12 mouse cellular contexts compared by ENCODE assay signal in genomic region chr12:99234346-99234745, GRCm38 (mm10).
DNase-seq lines count a peak whose midpoint lies in the region; ATAC-seq and TF ChIP-seq lines count a peak whose summit lies in the region.
"Had no signal": no experiment of that assay in that cellular context is flagged by ENCODE, and none has a peak within 500 bp of the region (broad histone marks: within the 10 kb centered on the region; RNA-seq: fewer than 3 reads in every experiment).

No protein-coding gene starts in this region.

- H3K27ac ChIP-seq in heart, adult 2 months = peak overlapping the region; percentile 76
- H3K27ac ChIP-seq in midbrain, embryonic 10.5 days (replicated peaks) = peak overlapping the region; percentile 78
- no peak overlapping the region for H3K27ac ChIP-seq in midbrain, embryonic 13.5 days
- H3K27ac ChIP-seq in embryonic facial prominence, embryonic 14.5 days (replicated peaks; ENCODE audit: low read depth, low read length) = no peak overlapping the region
- H3K27ac ChIP-seq: kidney, embryonic 15.5 days had no signal

- no peak for DNase-seq in heart, adult 2 months
- DNase-seq in heart, postnatal 14 days = no peak
- DNase-seq in midbrain, embryonic 10.5 days (ENCODE audit: low spot score) = no peak
- peak; percentile 68 for DNase-seq in embryonic facial prominence, embryonic 14.5 days (ENCODE audit: low spot score)
- DNase-seq in kidney, postnatal 10 days = no peak
- DNase-seq in gastrocnemius, postnatal 10 days = no peak

- H3K4me1 ChIP-seq in heart, adult 2 months (ENCODE audit: control insufficient read depth, insufficient read depth, low read length) = peaks cover 6% of the 10 kb centered on the region
- H3K4me1 ChIP-seq in midbrain, embryonic 10.5 days = peaks cover 80% of the 10 kb centered on the region
- peaks cover 97% of the 10 kb centered on the region for H3K4me1 ChIP-seq in midbrain, embryonic 13.5 days (replicated peaks)
- H3K4me1 ChIP-seq in embryonic facial prominence, embryonic 14.5 days (ENCODE audit: control insufficient read depth, insufficient read depth, low read length) = peaks cover 27% of the 10 kb centered on the region

- no peak for TF ChIP-seq EP300 in heart, adult 2 months (IDR thresholded peaks at IDR 0.05; ENCODE audit: insufficient read depth, low read depth, low read length)

- H3K4me2 ChIP-seq in midbrain, embryonic 13.5 days (replicated peaks) = no peak overlapping the region
- H3K4me2 ChIP-seq in embryonic facial prominence, embryonic 14.5 days (ENCODE audit: low read depth, low read length) = no peak overlapping the region
- H3K4me2 ChIP-seq: kidney, embryonic 15.5 days had no signal

- WGBS in heart, adult 2 months = 58% methylated on average over 6 of the region's 6 CpGs
- WGBS in midbrain, embryonic 10.5 days = 75% methylated on average over 6 of the region's 6 CpGs
- 58% methylated on average over 6 of the region's 6 CpGs for WGBS in midbrain, embryonic 13.5 days
- 59% methylated on average over 6 of the region's 6 CpGs for WGBS in embryonic facial prominence, embryonic 14.5 days

- no peak for ATAC-seq in midbrain, embryonic 13.5 days
- no peak for ATAC-seq in embryonic facial prominence, embryonic 14.5 days (ENCODE audit: low read depth)
- peak; percentile 63 for ATAC-seq in granulocyte monocyte progenitor cell, adult 5-6 weeks (replicated peaks; ENCODE audit: poor library complexity, severe bottlenecking)
- ATAC-seq: CD4-positive, CD25-positive, alpha-beta regulatory T cell, adult 4 months had no signal

- no peak for TF ChIP-seq CTCF in heart, adult 2 months (IDR thresholded peaks at IDR 0.05)

- H3K4me3 ChIP-seq in heart, adult 2 months = no peak overlapping the region
- H3K4me3 ChIP-seq in midbrain, embryonic 10.5 days = no peak overlapping the region
- H3K4me3 ChIP-seq in midbrain, embryonic 13.5 days (replicated peaks) = no peak overlapping the region
- no peak overlapping the region for H3K4me3 ChIP-seq in embryonic facial prominence, embryonic 14.5 days (ENCODE audit: low read depth, low read length)
- H3K4me3 ChIP-seq: kidney, embryonic 15.5 days; megakaryocyte, embryonic 14.5 days; myocyte had no signal

- peaks cover 2% of the 10 kb centered on the region for H3K79me2 ChIP-seq in heart, adult 2 months (replicated peaks; ENCODE audit: control insufficient read depth, insufficient read depth, low read length)

- no peak for TF ChIP-seq POLR2A in heart, adult 2 months (IDR thresholded peaks at IDR 0.05; ENCODE audit: insufficient read depth, low read depth, low read length)

- intact Hi-C loops in heart, adult 2 months (cut with DNase I) = no loop called here
- intact Hi-C loops in heart, postnatal 14 days (cut with DNase I) = no loop called here

- H3K27me3 ChIP-seq in heart, adult 2 months (ENCODE audit: control insufficient read depth, insufficient read depth, low read length) = no peaks in the 10 kb centered on the region
- H3K27me3 ChIP-seq in midbrain, embryonic 10.5 days (ENCODE audit: low read depth, poor library complexity, severe bottlenecking) = no peaks in the 10 kb centered on the region
- H3K27me3 ChIP-seq in midbrain, embryonic 13.5 days = no peaks in the 10 kb centered on the region
- no peaks in the 10 kb centered on the region for H3K27me3 ChIP-seq in embryonic facial prominence, embryonic 14.5 days (replicated peaks; ENCODE audit: control insufficient read depth, insufficient read depth, low read length)
- H3K27me3 ChIP-seq: kidney, embryonic 15.5 days; megakaryocyte, embryonic 14.5 days had no signal

- H3K9me3 ChIP-seq in midbrain, embryonic 10.5 days (replicated peaks) = no peaks in the 10 kb centered on the region
- no peaks in the 10 kb centered on the region for H3K9me3 ChIP-seq in midbrain, embryonic 13.5 days
- H3K9me3 ChIP-seq in embryonic facial prominence, embryonic 14.5 days (ENCODE audit: control insufficient read depth, low read length) = no peaks in the 10 kb centered on the region
- H3K9me3 ChIP-seq: kidney, embryonic 15.5 days; megakaryocyte, embryonic 14.5 days had no signal

- no peak overlapping the region for H3K9ac ChIP-seq in heart, adult 2 months (ENCODE audit: low read depth, low read length)
- H3K9ac ChIP-seq in midbrain, embryonic 13.5 days (replicated peaks) = no peak overlapping the region
- no peak overlapping the region for H3K9ac ChIP-seq in embryonic facial prominence, embryonic 14.5 days (ENCODE audit: low read depth, low read length)
- H3K9ac ChIP-seq: kidney, embryonic 15.5 days had no signal

- no peaks in the 10 kb centered on the region for H3K36me3 ChIP-seq in heart, adult 2 months (ENCODE audit: control insufficient read depth, insufficient read depth, low read length)
- no peaks in the 10 kb centered on the region for H3K36me3 ChIP-seq in midbrain, embryonic 10.5 days
- H3K36me3 ChIP-seq in midbrain, embryonic 13.5 days = no peaks in the 10 kb centered on the region
- H3K36me3 ChIP-seq in embryonic facial prominence, embryonic 14.5 days (ENCODE audit: control insufficient read depth, insufficient read depth, low read length) = no peaks in the 10 kb centered on the region
- H3K36me3 ChIP-seq: kidney, embryonic 15.5 days had no signal

Comparison
In these comparisons a context has a peak if more than half of its experiments do, and no peak if none do; other contexts are left out.
1. H3K27ac ChIP-seq: peak in heart, adult 2 months (single experiment) and midbrain, embryonic 10.5 days (single experiment); none in midbrain, embryonic 13.5 days (single experiment) and embryonic facial prominence, embryonic 14.5 days (single experiment).